Mouse (Mus musculus) inflammation-experienced regulatory T-cells, adult 6 months (primary cell): ENCODE results near the gene Rfx3. TPM values are rescaled to one million over a fixed set of nuclear protein-coding genes. Genes with fewer than 3 reads are reported as not detected.

Source experiments
- ATAC-seq: one replicate; pipeline ENCODE4 v1.8.0; 2017
- polyA plus RNA-seq, 3 experiments: library from polyadenylated mRNA; unstranded; fragments of 100-300 nt; shearing (Covaris generic); gene quantifications; one replicate each; pipeline ENCODE4 v1.2.1; 2017

The Rfx3 gene
- polyA plus RNA-seq, result 1 to 10 TPM; 4.2 to 8.1 (median 7.5) TPM

GRCm38 (mm10) chr19:28010471-28011395 lies at the start of gene Rfx3:
Gene Rfx3, minus strand, starts transcription at chr19:28011166.
- peak; percentile 45 for ATAC-seq

GRCm38 (mm10) chr19:28052058-28052457 lies 41.1 kb upstream of the Rfx3 start:
- ATAC-seq, result no peak

GRCm38 (mm10) chr19:28051571-28051970 lies 40.6 kb upstream of the Rfx3 start:
- no peak for ATAC-seq

- no peak for ATAC-seq
Observed at GRCm38 (mm10) chr19:28049280-28049679, 38.3 kb upstream of the Rfx3 start.

- no peak for ATAC-seq
Observed at GRCm38 (mm10) chr19:28046806-28047205, 35.8 kb upstream of the Rfx3 start.

GRCm38 (mm10) chr19:28044950-28045349 lies 34.0 kb upstream of the Rfx3 start:
- ATAC-seq, result no peak

GRCm38 (mm10) chr19:28011718-28012499 lies 943 bp upstream of the Rfx3 start:
- ATAC-seq, result peak; percentile 27

GRCm38 (mm10) chr19:28011396-28011717 lies 391 bp upstream of the Rfx3 start:
- ATAC-seq, result peak; percentile 88

- peak; percentile 51 for ATAC-seq
Observed at GRCm38 (mm10) chr19:28009587-28010281, 1.2 kb downstream of the Rfx3 start.

- ATAC-seq, result no peak
Observed at GRCm38 (mm10) chr19:28004190-28004589, 6.8 kb downstream of the Rfx3 start.

- no peak for ATAC-seq
Observed at GRCm38 (mm10) chr19:28003474-28003873, 7.5 kb downstream of the Rfx3 start.

GRCm38 (mm10) chr19:28002708-28003107 lies 8.3 kb downstream of the Rfx3 start:
- ATAC-seq, result no peak

- no peak for ATAC-seq
Observed at GRCm38 (mm10) chr19:27992800-27993199, 18.2 kb downstream of the Rfx3 start.

GRCm38 (mm10) chr19:27988746-27989145 lies 22.2 kb downstream of the Rfx3 start:
- ATAC-seq, result no peak

GRCm38 (mm10) chr19:27967590-27967989 lies 43.4 kb downstream of the Rfx3 start:
- ATAC-seq, result peak; percentile 86

GRCm38 (mm10) chr19:27961271-27961670 lies 49.7 kb downstream of the Rfx3 start:
- ATAC-seq, result no peak

- no peak for ATAC-seq
Observed at GRCm38 (mm10) chr19:27935453-27935852, 75.5 kb downstream of the Rfx3 start.

- ATAC-seq, result no peak
Observed at GRCm38 (mm10) chr19:27931136-27931535, 79.8 kb downstream of the Rfx3 start.

GRCm38 (mm10) chr19:27926378-27926777 lies 84.6 kb downstream of the Rfx3 start:
- no peak for ATAC-seq

- ATAC-seq, result no peak
Observed at GRCm38 (mm10) chr19:27919040-27919439, 91.9 kb downstream of the Rfx3 start.

- ATAC-seq, result no peak
Observed at GRCm38 (mm10) chr19:27916446-27916845, 94.5 kb downstream of the Rfx3 start.

GRCm38 (mm10) chr19:27906976-27907375 lies 104.0 kb downstream of the Rfx3 start:
- ATAC-seq, result no peak

- no peak for ATAC-seq
Observed at GRCm38 (mm10) chr19:27905976-27906375, 105.0 kb downstream of the Rfx3 start.
